Mouse (Mus musculus): ENCODE data around the gene Anxa4. TPM values are rescaled to one million over a fixed set of nuclear protein-coding genes. Genes with fewer than 3 reads are reported as not detected.

Anxa4 gene
- polyA plus RNA-seq, 1 experiment from 2014 or later = 34.7 TPM

- ATAC-seq (ENCODE audit: low FRiP score, low TSS enrichment) = no peak
- H3K27me3 ChIP-seq (ENCODE audit: control insufficient read depth, insufficient read depth, low read length) = no peaks in the 10 kb centered on the region
- H3K9ac ChIP-seq (ENCODE audit: low read depth, low read length) = no peak overlapping the region
- no peaks in the 10 kb centered on the region for H3K4me1 ChIP-seq (ENCODE audit: control insufficient read depth, insufficient read depth, low read length)
- H3K27ac ChIP-seq (ENCODE audit: low read depth, low read length) = no peak overlapping the region
- H3K4me2 ChIP-seq (replicated peaks; ENCODE audit: low read depth, low read length) = no peak overlapping the region
- H3K4me3 ChIP-seq (ENCODE audit: low read length) = no peak overlapping the region
- H3K36me3 ChIP-seq (ENCODE audit: control insufficient read depth, insufficient read depth, low read length) = no peaks in the 10 kb centered on the region
- H3K9me3 ChIP-seq (ENCODE audit: control insufficient read depth, low read length) = no peaks in the 10 kb centered on the region
- 78% methylated on average over 6 of the region's 6 CpGs for WGBS
These were observed 18.4 kb downstream of the Anxa4 start for GRCm38 (mm10) chr6:86774937-86775336.

DNA sequence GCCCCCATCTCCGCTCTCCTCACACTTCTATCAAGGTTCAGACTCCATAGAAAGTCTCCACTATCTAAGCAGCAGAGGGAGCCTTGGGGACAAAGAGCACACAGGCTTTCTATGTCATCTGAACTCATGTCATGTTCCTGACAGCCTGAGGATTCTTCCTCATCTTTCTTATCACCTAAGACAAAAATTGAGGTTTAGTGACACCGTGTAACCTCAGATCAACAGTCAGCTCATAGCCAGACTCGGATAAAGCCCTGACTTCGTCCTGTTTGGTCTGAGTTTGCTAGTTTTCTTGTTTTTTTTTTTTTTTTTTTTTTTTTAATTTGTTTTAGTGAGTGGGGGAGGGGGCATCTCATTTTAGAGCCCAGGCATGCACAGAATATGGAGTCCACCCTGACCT, 19.6 kb downstream of the Anxa4 start:
- no peaks in the 10 kb centered on the region for H3K36me3 ChIP-seq (ENCODE audit: control insufficient read depth, insufficient read depth, low read length)
- no peaks in the 10 kb centered on the region for H3K4me1 ChIP-seq (ENCODE audit: control insufficient read depth, insufficient read depth, low read length)
- H3K27me3 ChIP-seq (ENCODE audit: control insufficient read depth, insufficient read depth, low read length) = no peaks in the 10 kb centered on the region
- 87% methylated on average over 4 of the region's 4 CpGs for WGBS
- no peak overlapping the region for H3K9ac ChIP-seq (ENCODE audit: low read depth, low read length)
- no peak overlapping the region for H3K27ac ChIP-seq (ENCODE audit: low read depth, low read length)
- ATAC-seq (ENCODE audit: low FRiP score, low TSS enrichment) = no peak
- no peak overlapping the region for H3K4me3 ChIP-seq (ENCODE audit: low read length)
- no peaks in the 10 kb centered on the region for H3K9me3 ChIP-seq (ENCODE audit: control insufficient read depth, low read length)
- no peak overlapping the region for H3K4me2 ChIP-seq (replicated peaks; ENCODE audit: low read depth, low read length)

DNA sequence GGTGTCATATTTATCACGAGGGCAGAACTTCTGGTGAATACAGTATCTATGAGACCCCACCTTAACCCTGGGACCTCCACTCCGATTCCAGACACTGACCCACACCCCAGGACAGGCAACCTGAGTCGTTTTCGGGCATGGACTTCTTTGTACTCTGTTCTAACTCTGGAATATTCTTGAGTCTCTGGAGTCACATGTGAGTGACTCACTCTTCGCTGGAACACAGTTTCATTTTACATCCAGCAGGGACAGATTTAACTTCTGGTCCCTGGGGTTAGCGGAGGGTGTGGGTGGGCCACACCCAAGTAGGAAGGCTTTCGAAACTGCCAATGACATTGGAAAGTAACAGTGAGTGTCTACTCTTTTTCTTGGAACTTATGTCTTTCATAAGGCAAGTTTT, 20.8 kb downstream of the Anxa4 start:
- no peaks in the 10 kb centered on the region for H3K4me1 ChIP-seq (ENCODE audit: control insufficient read depth, insufficient read depth, low read length)
- H3K27ac ChIP-seq (ENCODE audit: low read depth, low read length) = no peak overlapping the region
- WGBS = 79% methylated on average over 7 of the region's 7 CpGs

DNA sequence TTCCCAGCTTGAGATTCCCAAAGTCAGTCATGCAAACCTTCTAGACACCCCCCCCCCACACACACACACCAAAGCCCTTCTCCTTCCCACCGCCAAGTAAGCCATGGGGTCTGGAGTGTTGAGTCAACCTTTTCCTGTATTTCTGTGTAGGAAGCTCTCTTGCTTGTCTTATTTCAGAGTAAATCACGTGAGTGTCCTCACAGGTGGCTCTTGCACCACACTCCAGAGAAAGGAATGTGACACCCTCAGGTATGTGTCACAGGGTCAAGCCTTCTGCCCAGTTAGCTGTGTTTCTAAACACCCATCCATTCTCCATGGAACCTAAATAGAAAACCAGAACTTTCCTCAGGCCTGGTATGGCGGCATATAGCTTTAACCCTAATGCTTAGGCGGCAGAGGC, 24.4 kb downstream of the Anxa4 start:
- Histone ChIP-seq H3K9me3 (ENCODE audit: control insufficient read depth, low read length) (no peaks in the 10 kb centered on the region), H3K27me3 (ENCODE audit: control insufficient read depth, insufficient read depth, low read length) (no peaks in the 10 kb centered on the region), H3K4me1 (ENCODE audit: control insufficient read depth, insufficient read depth, low read length) (no peaks in the 10 kb centered on the region), H3K27ac (ENCODE audit: low read depth, low read length) (no peak overlapping the region), H3K4me3 (ENCODE audit: low read length) (no peak overlapping the region), H3K36me3 (ENCODE audit: control insufficient read depth, insufficient read depth, low read length) (no peaks in the 10 kb centered on the region), H3K9ac (ENCODE audit: low read depth, low read length) (no peak overlapping the region), H3K4me2 (replicated peaks; ENCODE audit: low read depth, low read length) (no peak overlapping the region)
- WGBS = 80% methylated on average over 4 of the region's 4 CpGs
- no peak for ATAC-seq (ENCODE audit: low FRiP score, low TSS enrichment)

More for the DNA sequence above, 20.8 kb downstream of the Anxa4 start:
- Histone ChIP-seq H3K9ac (ENCODE audit: low read depth, low read length) (no peak overlapping the region), H3K4me2 (replicated peaks; ENCODE audit: low read depth, low read length) (no peak overlapping the region), H3K36me3 (ENCODE audit: control insufficient read depth, insufficient read depth, low read length) (no peaks in the 10 kb centered on the region), H3K4me3 (ENCODE audit: low read length) (no peak overlapping the region), H3K9me3 (ENCODE audit: control insufficient read depth, low read length) (no peaks in the 10 kb centered on the region), H3K27me3 (ENCODE audit: control insufficient read depth, insufficient read depth, low read length) (no peaks in the 10 kb centered on the region)
- no peak for ATAC-seq (ENCODE audit: low FRiP score, low TSS enrichment)

GRCm38 (mm10) chr6:86768186-86768776, 25.1 kb downstream of the Anxa4 start:
- Histone ChIP-seq H3K27ac (ENCODE audit: low read depth, low read length) (no peak overlapping the region), H3K4me2 (replicated peaks; ENCODE audit: low read depth, low read length) (no peak overlapping the region), H3K9ac (ENCODE audit: low read depth, low read length) (no peak overlapping the region), H3K9me3 (ENCODE audit: control insufficient read depth, low read length) (no peaks in the 10 kb centered on the region), H3K4me1 (ENCODE audit: control insufficient read depth, insufficient read depth, low read length) (no peaks in the 10 kb centered on the region), H3K4me3 (ENCODE audit: low read length) (no peak overlapping the region), H3K36me3 (ENCODE audit: control insufficient read depth, insufficient read depth, low read length) (no peaks in the 10 kb centered on the region), H3K27me3 (ENCODE audit: control insufficient read depth, insufficient read depth, low read length) (no peaks in the 10 kb centered on the region)
- ATAC-seq (ENCODE audit: low FRiP score, low TSS enrichment) = no peak
- 70% methylated on average over 4 of the region's 4 CpGs for whole genome bisulfite sequencing

- no peak overlapping the region for H3K4me2 ChIP-seq (replicated peaks; ENCODE audit: low read depth, low read length)
- 70% methylated on average over 3 of the region's 3 CpGs for WGBS
- H3K27ac ChIP-seq (ENCODE audit: low read depth, low read length) = no peak overlapping the region
- H3K9ac ChIP-seq (ENCODE audit: low read depth, low read length) = no peak overlapping the region
- no peak for ATAC-seq (ENCODE audit: low FRiP score, low TSS enrichment)
- no peaks in the 10 kb centered on the region for H3K27me3 ChIP-seq (ENCODE audit: control insufficient read depth, insufficient read depth, low read length)
- H3K36me3 ChIP-seq (ENCODE audit: control insufficient read depth, insufficient read depth, low read length) = no peaks in the 10 kb centered on the region
- no peak overlapping the region for H3K4me3 ChIP-seq (ENCODE audit: low read length)
- no peaks in the 10 kb centered on the region for H3K4me1 ChIP-seq (ENCODE audit: control insufficient read depth, insufficient read depth, low read length)
- H3K9me3 ChIP-seq (ENCODE audit: control insufficient read depth, low read length) = no peaks in the 10 kb centered on the region
These were observed 25.9 kb downstream of the Anxa4 start for GRCm38 (mm10) chr6:86767465-86767864.

DNA sequence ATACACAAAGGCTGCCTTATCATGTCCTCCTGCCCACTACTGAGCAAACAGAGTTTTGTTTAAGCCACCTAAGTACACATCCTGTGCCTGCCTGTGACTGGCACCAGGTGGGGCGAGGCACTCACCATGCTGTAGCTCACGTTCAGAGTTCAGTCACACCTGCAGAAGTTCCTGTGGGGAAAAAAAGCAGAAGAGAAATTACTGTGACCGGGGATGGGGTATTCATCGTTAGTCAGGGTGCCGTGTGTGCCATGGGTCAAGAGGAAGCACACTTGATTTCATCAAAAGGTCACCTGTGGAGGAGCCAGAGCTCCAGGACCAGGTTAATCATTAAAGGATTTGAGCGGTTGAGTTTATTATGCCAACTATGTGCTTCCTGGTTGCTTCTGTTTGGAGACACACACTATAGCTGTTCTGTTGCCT, 27.7 kb downstream of the Anxa4 start:
- Histone ChIP-seq H3K36me3 (ENCODE audit: control insufficient read depth, insufficient read depth, low read length) (no peaks in the 10 kb centered on the region), H3K4me3 (ENCODE audit: low read length) (no peak overlapping the region), H3K4me1 (ENCODE audit: control insufficient read depth, insufficient read depth, low read length) (no peaks in the 10 kb centered on the region), H3K9me3 (ENCODE audit: control insufficient read depth, low read length) (no peaks in the 10 kb centered on the region), H3K4me2 (replicated peaks; ENCODE audit: low read depth, low read length) (no peak overlapping the region), H3K9ac (ENCODE audit: low read depth, low read length) (no peak overlapping the region), H3K27me3 (ENCODE audit: control insufficient read depth, insufficient read depth, low read length) (no peaks in the 10 kb centered on the region), H3K27ac (ENCODE audit: low read depth, low read length) (peak overlapping the region; percentile 65)
- 57% methylated on average over 6 of the region's 6 CpGs for WGBS
- no peak for ATAC-seq (ENCODE audit: low FRiP score, low TSS enrichment)

GRCm38 (mm10) chr6:86754105-86754863, 39.1 kb downstream of the Anxa4 start:
- Histone ChIP-seq H3K4me2 (replicated peaks; ENCODE audit: low read depth, low read length) (no peak overlapping the region), H3K4me1 (ENCODE audit: control insufficient read depth, insufficient read depth, low read length) (no peaks in the 10 kb centered on the region), H3K36me3 (ENCODE audit: control insufficient read depth, insufficient read depth, low read length) (peaks cover 3% of the 10 kb centered on the region; the same call in 1 of the 2 replicates), H3K9me3 (ENCODE audit: control insufficient read depth, low read length) (no peaks in the 10 kb centered on the region), H3K9ac (ENCODE audit: low read depth, low read length) (no peak overlapping the region), H3K4me3 (ENCODE audit: low read length) (no peak overlapping the region), H3K27me3 (ENCODE audit: control insufficient read depth, insufficient read depth, low read length) (no peaks in the 10 kb centered on the region), H3K27ac (ENCODE audit: low read depth, low read length) (no peak overlapping the region)
- 92% methylated on average over 10 of the region's 10 CpGs for WGBS
- ATAC-seq (ENCODE audit: low FRiP score, low TSS enrichment) = no peak

DNA sequence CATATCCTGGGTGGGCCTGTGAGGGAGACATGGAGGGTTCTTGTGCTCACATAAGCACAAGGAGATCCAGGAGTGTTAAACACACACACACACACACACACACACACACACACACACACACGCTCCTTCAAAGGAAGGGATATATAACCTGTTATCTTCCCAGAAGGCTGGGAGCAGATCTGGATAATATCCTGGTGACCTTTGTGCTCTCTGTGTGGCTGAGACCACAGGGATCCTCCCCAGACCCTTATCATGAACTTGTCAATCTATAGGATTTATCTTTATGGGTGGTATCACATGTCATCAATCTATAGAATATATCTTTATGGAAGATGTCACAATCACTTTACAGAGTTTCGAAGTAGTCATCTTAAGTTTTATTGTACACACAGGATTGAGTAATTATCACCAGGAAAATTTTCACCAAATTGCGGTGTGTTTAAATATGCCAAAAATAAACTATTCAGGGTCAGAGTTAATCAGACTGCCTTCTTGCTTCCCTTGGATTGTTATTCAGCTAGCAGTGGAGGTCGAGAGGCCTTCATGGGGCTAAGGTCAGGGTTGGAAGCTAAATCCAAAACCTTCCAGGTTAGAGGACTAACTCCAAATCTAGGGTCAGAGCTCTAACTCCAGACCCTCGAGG, 40.4 kb downstream of the Anxa4 start:
- Histone ChIP-seq H3K9ac (ENCODE audit: low read depth, low read length) (no peak overlapping the region), H3K27ac (ENCODE audit: low read depth, low read length) (no peak overlapping the region), H3K27me3 (ENCODE audit: control insufficient read depth, insufficient read depth, low read length) (no peaks in the 10 kb centered on the region), H3K36me3 (ENCODE audit: control insufficient read depth, insufficient read depth, low read length) (peaks cover 3% of the 10 kb centered on the region; the same call in 1 of the 2 replicates), H3K4me2 (replicated peaks; ENCODE audit: low read depth, low read length) (no peak overlapping the region), H3K4me1 (ENCODE audit: control insufficient read depth, insufficient read depth, low read length) (no peaks in the 10 kb centered on the region), H3K9me3 (ENCODE audit: control insufficient read depth, low read length) (no peaks in the 10 kb centered on the region), H3K4me3 (ENCODE audit: low read length) (no peak overlapping the region)
- 84% methylated on average over 5 of the region's 5 CpGs for WGBS
- 0 out of 2 replicates have a peak, but pooled peaks have one; percentile 16 for ATAC-seq (ENCODE audit: low FRiP score, low TSS enrichment)

Measured in kidney, embryonic 14.5 days (tissue).